Mouse (Mus musculus): ENCODE measurements around the gene Dld. TPM values are rescaled to one million over a fixed set of nuclear protein-coding genes. Genes with fewer than 3 reads are reported as not detected.

The Dld gene
- polyA plus RNA-seq, 1 experiment = 109 TPM

DNA sequence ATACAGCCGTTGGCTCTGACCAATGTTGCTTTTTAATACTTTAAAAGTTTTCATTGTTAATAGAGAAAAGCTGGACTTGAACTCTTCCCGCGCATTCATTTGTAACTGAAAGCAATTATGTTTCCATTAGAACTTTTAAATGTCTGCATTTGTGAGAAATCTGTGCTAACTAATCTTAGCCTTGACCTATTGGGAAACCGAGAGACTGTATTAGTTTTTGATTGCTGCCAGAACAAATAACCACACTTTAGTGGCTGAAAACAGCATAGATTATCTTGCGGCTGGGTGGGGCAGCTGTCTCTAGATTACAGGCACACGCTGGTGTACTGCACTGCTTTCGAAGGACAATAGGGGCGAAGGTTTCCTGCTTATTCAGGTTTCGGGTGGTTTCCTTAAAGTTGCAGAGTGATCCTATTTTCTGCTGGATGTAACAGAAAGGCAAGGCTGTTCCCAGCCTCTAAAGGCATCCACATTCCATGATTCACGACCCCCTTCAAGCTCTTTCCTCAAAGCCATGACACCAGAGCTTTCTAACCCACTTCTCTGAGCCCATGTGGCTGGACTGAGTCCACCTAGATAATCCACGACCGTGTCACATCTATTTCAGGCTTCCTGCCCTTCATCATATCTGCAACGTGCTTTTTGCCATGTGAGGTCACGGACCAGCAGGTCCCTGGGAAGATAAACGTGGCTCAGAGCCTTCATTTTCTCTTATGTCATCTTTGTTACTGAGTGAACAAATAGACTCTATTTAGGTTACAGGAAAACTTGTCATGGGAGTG lies 57.7 kb downstream of the Dld start:
- no peaks in the 10 kb centered on the region for H3K27me3 ChIP-seq (ENCODE audit: control insufficient read depth, insufficient read depth, low read length)
- 73% methylated on average over 15 of the region's 15 CpGs for whole genome bisulfite sequencing
- no peak overlapping the region for H3K27ac ChIP-seq (ENCODE audit: insufficient read depth, low read length)
- no peaks in the 10 kb centered on the region for H3K4me1 ChIP-seq (ENCODE audit: control insufficient read depth, insufficient read depth, low read length)
- H3K4me3 ChIP-seq (replicated peaks; ENCODE audit: insufficient read depth, low read depth, low read length) = no peak overlapping the region
- no peak for TF ChIP-seq CTCF (IDR thresholded peaks at IDR 0.05; ENCODE audit: borderline replicate concordance, insufficient read depth, low read depth, low read length)
- no peak for TF ChIP-seq POLR2A (IDR thresholded peaks at IDR 0.05; ENCODE audit: borderline replicate concordance, insufficient read depth, low read length)
- no peak for DNase-seq

DNA sequence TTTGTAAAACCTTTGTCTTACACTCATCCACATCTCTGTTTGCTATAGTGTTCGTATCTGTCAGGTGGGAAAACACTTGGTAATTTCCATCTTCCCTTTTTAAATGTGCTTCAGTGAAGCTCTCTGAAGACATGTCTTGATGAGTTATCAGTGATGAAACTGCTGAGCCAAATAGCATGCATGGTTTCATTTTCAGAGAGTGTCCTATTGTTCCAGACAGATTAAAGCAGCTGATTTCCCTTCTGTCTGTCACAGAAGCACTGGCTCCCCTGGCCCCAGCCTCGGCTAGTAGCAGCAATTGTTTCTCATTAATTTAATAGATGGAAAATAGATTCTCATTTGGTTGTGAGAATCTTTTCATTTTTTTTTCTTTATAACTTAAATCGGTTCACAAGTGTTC lies 60.3 kb downstream of the Dld start:
- no peak overlapping the region for H3K27ac ChIP-seq (ENCODE audit: insufficient read depth, low read length)
- no peaks in the 10 kb centered on the region for H3K27me3 ChIP-seq (ENCODE audit: control insufficient read depth, insufficient read depth, low read length)
- TF ChIP-seq POLR2A (IDR thresholded peaks at IDR 0.05; ENCODE audit: borderline replicate concordance, insufficient read depth, low read length) = no peak
- no peak for TF ChIP-seq CTCF (IDR thresholded peaks at IDR 0.05; ENCODE audit: borderline replicate concordance, insufficient read depth, low read depth, low read length)
- WGBS = 47% methylated on average over 3 of the region's 3 CpGs
- no peak overlapping the region for H3K4me3 ChIP-seq (replicated peaks; ENCODE audit: insufficient read depth, low read depth, low read length)
- H3K4me1 ChIP-seq (ENCODE audit: control insufficient read depth, insufficient read depth, low read length) = no peaks in the 10 kb centered on the region
- no peak for DNase-seq

DNA sequence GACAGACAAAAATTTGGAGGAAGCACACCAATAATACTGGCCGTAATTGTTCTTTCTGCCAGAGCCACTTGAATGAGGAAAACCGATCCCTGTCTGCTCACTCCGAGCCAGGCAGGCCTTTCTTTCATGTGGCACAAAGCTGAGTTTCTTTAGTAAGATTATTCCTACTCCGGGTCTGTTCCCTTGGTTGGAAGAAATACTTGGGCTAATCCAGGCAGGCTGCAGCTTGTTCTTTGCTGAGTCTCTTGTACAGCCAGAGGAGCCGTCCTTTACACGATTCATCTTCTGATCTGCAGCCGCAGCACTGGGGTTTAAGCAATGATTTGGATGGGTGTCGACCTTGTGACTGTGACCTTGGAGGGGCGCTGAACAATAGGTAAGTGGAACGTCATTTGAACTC lies 62.2 kb downstream of the Dld start:
- Histone ChIP-seq H3K4me3 (replicated peaks; ENCODE audit: insufficient read depth, low read depth, low read length) (no peak overlapping the region), H3K4me1 (ENCODE audit: control insufficient read depth, insufficient read depth, low read length) (no peaks in the 10 kb centered on the region), H3K27me3 (ENCODE audit: control insufficient read depth, insufficient read depth, low read length) (no peaks in the 10 kb centered on the region), H3K27ac (ENCODE audit: insufficient read depth, low read length) (no peak overlapping the region)
- 89% methylated on average over 10 of the region's 10 CpGs for WGBS
- TF ChIP-seq POLR2A (IDR thresholded peaks at IDR 0.05; ENCODE audit: borderline replicate concordance, insufficient read depth, low read length) = no peak
- DNase-seq = no peak

DNA sequence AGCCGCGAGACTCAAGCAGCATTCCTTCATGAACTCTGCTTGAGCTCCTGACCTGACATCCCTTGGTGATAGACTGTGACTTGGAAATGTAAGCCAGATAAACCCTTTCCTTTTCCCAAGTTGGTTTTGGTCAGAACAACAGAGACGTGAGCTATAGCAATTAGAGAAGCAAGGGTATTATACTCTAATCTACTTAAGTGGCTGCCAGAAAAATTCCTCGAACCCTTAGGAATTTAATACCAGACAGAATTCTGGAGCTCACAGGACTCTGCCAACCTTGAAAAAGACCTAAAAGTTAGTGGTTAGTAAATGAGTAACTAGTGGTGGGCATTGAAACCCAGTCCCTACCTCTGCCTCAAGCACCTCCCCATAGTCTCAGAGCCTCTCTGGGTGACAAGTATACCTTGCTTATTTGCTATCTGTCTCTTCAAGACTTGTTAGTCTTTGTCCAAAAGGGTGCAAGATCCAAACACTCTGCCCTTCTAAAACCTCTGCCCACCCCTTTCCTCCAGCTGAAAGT lies 67.6 kb downstream of the Dld start:
- H3K4me1 ChIP-seq (ENCODE audit: control insufficient read depth, insufficient read depth, low read length) = no peaks in the 10 kb centered on the region
- no peaks in the 10 kb centered on the region for H3K27me3 ChIP-seq (ENCODE audit: control insufficient read depth, insufficient read depth, low read length)
- DNase-seq = no peak
- TF ChIP-seq CTCF (IDR thresholded peaks at IDR 0.05; ENCODE audit: borderline replicate concordance, insufficient read depth, low read depth, low read length) = no peak
- no peak for TF ChIP-seq POLR2A (IDR thresholded peaks at IDR 0.05; ENCODE audit: borderline replicate concordance, insufficient read depth, low read length)
- WGBS = 88% methylated on average over 4 of the region's 4 CpGs
- no peak overlapping the region for H3K4me3 ChIP-seq (replicated peaks; ENCODE audit: insufficient read depth, low read depth, low read length)
- no peak overlapping the region for H3K27ac ChIP-seq (ENCODE audit: insufficient read depth, low read length)

DNA sequence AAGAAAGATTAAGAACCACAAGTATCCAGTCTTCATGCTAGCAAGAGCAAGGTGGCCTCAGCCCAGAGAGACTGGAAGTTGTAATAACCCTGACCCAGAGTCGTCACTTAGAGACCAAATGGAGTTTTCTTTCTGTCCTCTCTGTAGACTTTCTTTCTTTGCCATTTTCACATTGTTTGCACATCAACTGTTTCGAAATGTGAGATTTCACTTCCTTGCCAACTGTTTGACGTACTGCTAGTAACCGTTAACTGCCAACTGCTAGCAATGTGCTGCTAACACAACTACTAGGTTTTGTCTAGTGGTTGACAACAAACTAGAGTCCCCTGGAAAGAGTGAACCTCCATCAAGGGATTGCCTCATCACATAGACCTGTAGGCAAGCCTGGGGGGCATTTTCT lies 68.1 kb downstream of the Dld start:
- no peak overlapping the region for H3K4me3 ChIP-seq (replicated peaks; ENCODE audit: insufficient read depth, low read depth, low read length)
- TF ChIP-seq POLR2A (IDR thresholded peaks at IDR 0.05; ENCODE audit: borderline replicate concordance, insufficient read depth, low read length) (no peak), CTCF (IDR thresholded peaks at IDR 0.05; ENCODE audit: borderline replicate concordance, insufficient read depth, low read depth, low read length) (no peak)
- DNase-seq = no peak
- H3K4me1 ChIP-seq (ENCODE audit: control insufficient read depth, insufficient read depth, low read length) = no peaks in the 10 kb centered on the region
- H3K27ac ChIP-seq (ENCODE audit: insufficient read depth, low read length) = no peak overlapping the region
- 75% methylated on average over 4 of the region's 4 CpGs for WGBS
- H3K27me3 ChIP-seq (ENCODE audit: control insufficient read depth, insufficient read depth, low read length) = no peaks in the 10 kb centered on the region

DNA sequence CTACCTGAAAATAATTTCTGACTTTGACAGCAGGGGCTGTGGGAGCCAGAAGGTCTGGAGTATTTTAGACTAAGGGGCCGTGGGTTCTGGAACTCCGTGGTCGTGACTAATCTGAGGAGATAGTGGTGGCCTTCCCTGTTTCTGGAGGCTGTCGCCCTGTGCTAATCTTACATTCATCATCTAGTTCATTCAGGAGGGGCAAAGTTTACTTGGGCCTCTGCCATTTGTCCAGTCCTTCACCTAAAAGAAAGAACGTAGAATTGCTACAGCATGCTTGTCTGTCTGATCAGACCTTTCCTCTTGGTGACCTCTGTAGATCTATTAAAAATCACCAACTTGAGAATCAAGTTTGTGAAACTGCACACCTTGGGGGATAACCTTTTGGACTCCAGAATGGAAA lies 69.0 kb downstream of the Dld start:
- no peak overlapping the region for H3K27ac ChIP-seq (ENCODE audit: insufficient read depth, low read length)
- no peaks in the 10 kb centered on the region for H3K27me3 ChIP-seq (ENCODE audit: control insufficient read depth, insufficient read depth, low read length)
- H3K4me1 ChIP-seq (ENCODE audit: control insufficient read depth, insufficient read depth, low read length) = no peaks in the 10 kb centered on the region
- WGBS = 81% methylated on average over 5 of the region's 5 CpGs
- TF ChIP-seq POLR2A (IDR thresholded peaks at IDR 0.05; ENCODE audit: borderline replicate concordance, insufficient read depth, low read length) (no peak), CTCF (IDR thresholded peaks at IDR 0.05; ENCODE audit: borderline replicate concordance, insufficient read depth, low read depth, low read length) (no peak)
- no peak overlapping the region for H3K4me3 ChIP-seq (replicated peaks; ENCODE audit: insufficient read depth, low read depth, low read length)
- no peak for DNase-seq

Other genes with a start within 250 kb of the Dld start
- not detected in 2 replicates for gene Gm6993, start 110.7 kb downstream of the Dld start, polyA plus RNA-seq (2012; rRNA removed)
- gene Lamb1, start 86.2 kb downstream of the Dld start, polyA plus RNA-seq (2012; rRNA removed) = 10.6 and 13.2 TPM in 2 replicates
- 0.08 TPM in 2 replicates for gene Slc26a3, start 39.4 kb upstream of the Dld start, polyA plus RNA-seq (2012; rRNA removed)
- 11.3 and 13.3 TPM in 2 replicates for gene Cbll1, start 148.2 kb upstream of the Dld start, polyA plus RNA-seq (2012; rRNA removed)
- 0.05 TPM in 1 of 2 replicates, not detected in the other for gene Slc26a4, start 208.5 kb upstream of the Dld start, polyA plus RNA-seq (2012; rRNA removed)

Data from cerebellum, adult 2 months (tissue).